ENCODE assay signal across 15 mouse cellular contexts in genomic region chr17:4984691-4985090, GRCm38 (mm10).
"Had no signal": no experiment of that assay in that cellular context is flagged by ENCODE, and none has a peak within 500 bp of the region (broad histone marks: within the 10 kb centered on the region; RNA-seq: fewer than 3 reads in every experiment).

No protein-coding gene starts in this region.

- DNase-seq: gastrocnemius, postnatal 10 days; gastrocnemius, postnatal 25 days; heart, postnatal 10 days; heart, postnatal 4 days; kidney, adult 18-20 months; kidney, adult 8-10 months; kidney, postnatal 10 days; kidney, postnatal 25 days; kidney, postnatal 4 days; left cerebral cortex, postnatal 4 days had no signal

- ATAC-seq: hindbrain, embryonic 16.5 days; inflammation-experienced regulatory T-cells, adult 6 months; intestine, embryonic 15.5 days; intestine, postnatal 0 days; liver, embryonic 12.5 days had no signal
